Comparison of ENCODE assay signal across 11 mouse cellular contexts in genomic region chr9:78478009-78478605, GRCm38 (mm10). TPM values are rescaled to one million over a fixed set of nuclear protein-coding genes. Genes with fewer than 3 reads are reported as not detected.
DNase-seq lines count a peak whose midpoint lies in the region; ATAC-seq and TF ChIP-seq lines count a peak whose summit lies in the region.
"Not testable (repeated sequence)": the region's sequence is repeated elsewhere in the genome, so short reads cannot be mapped to it uniquely, and the experiment has no call there.
"Had no signal": no experiment of that assay in that cellular context is flagged by ENCODE, and none has a peak within 500 bp of the region (broad histone marks: within the 10 kb centered on the region; RNA-seq: fewer than 3 reads in every experiment).

No protein-coding gene starts in this region.

- 46% methylated on average over 1 of the region's 1 CpGs for WGBS in embryonic facial prominence, embryonic 10.5 days
- 42% methylated on average over 1 of the region's 1 CpGs for WGBS in forebrain, embryonic 15.5 days
- 60% methylated on average over 1 of the region's 1 CpGs for WGBS in hindbrain, embryonic 12.5 days
- 80% methylated on average over 1 of the region's 1 CpGs for WGBS in kidney, embryonic 15.5 days
- 62% methylated on average over 1 of the region's 1 CpGs for WGBS in liver, embryonic 13.5 days (ENCODE audit: insufficient replicate concordance)
- 63% methylated on average over 1 of the region's 1 CpGs for WGBS in midbrain, embryonic 13.5 days
- WGBS in stomach, embryonic 14.5 days: 62% methylated on average over 1 of the region's 1 CpGs

- H3K9ac ChIP-seq in CH12.LX (ENCODE audit: insufficient read depth, low read depth): peak overlapping the region; percentile 80
- not testable (repeated sequence) for H3K9ac ChIP-seq in forebrain, embryonic 15.5 days (replicated peaks); hindbrain, embryonic 12.5 days; kidney, embryonic 15.5 days; stomach, embryonic 14.5 days (replicated peaks; ENCODE audit: low read depth, low read length)
- H3K9ac ChIP-seq in liver, embryonic 13.5 days: peak overlapping the region; percentile 49; the same call in 1 of the 2 replicates
- peak overlapping the region; percentile 52; the same call in 1 of the 2 replicates for H3K9ac ChIP-seq in midbrain, embryonic 13.5 days (replicated peaks)

- not testable (repeated sequence) for H3K9me3 ChIP-seq in CH12.LX (replicated peaks; ENCODE audit: low read length); embryonic facial prominence, embryonic 10.5 days; forebrain, embryonic 15.5 days; hindbrain, embryonic 12.5 days (replicated peaks); kidney, embryonic 15.5 days (replicated peaks); liver, embryonic 13.5 days (replicated peaks); midbrain, embryonic 13.5 days; stomach, embryonic 14.5 days (ENCODE audit: control insufficient read depth, low read depth, low read length)

- in situ Hi-C loops in CH12.LX (cut with MboI; ENCODE audit: low pct_ligation_motif_present, low pct_unique_long_range_greater_than_20kb, low sequenced_read_pairs): not testable (repeated sequence)

- H3K4me3 ChIP-seq in CH12.LX (replicated peaks in 1 of 3; ENCODE audit: low read depth in 2 of 3, low read length in 2 of 3, poor library complexity in 1 of 3): peak overlapping the region in 2 of 3 experiments; percentile 40 to 55
- peak overlapping the region; percentile 26; the same call in 1 of the 2 replicates for H3K4me3 ChIP-seq in embryonic facial prominence, embryonic 10.5 days
- H3K4me3 ChIP-seq in forebrain, embryonic 15.5 days; hindbrain, embryonic 12.5 days; midbrain, embryonic 13.5 days (replicated peaks); stomach, embryonic 14.5 days (ENCODE audit: low read depth, low read length): not testable (repeated sequence)
- H3K4me3 ChIP-seq in kidney, embryonic 15.5 days (replicated peaks): 0 out of 2 replicates have a peak overlapping the region, but pooled peaks have one; percentile 8
- 0 out of 2 replicates have a peak overlapping the region, but pooled peaks have one; percentile 15 for H3K4me3 ChIP-seq in liver, embryonic 13.5 days (replicated peaks)

- TF ChIP-seq RAD21 in CH12.LX (IDR thresholded peaks at IDR 0.05; ENCODE audit: low read depth, low read length): not testable (repeated sequence)

- H3K27ac ChIP-seq in CH12.LX (ENCODE audit: insufficient read depth, low read depth): peak overlapping the region; percentile 43; the same call in 1 of the 2 replicates
- H3K27ac ChIP-seq in embryonic facial prominence, embryonic 10.5 days (replicated peaks); hindbrain, embryonic 12.5 days; midbrain, embryonic 13.5 days; stomach, embryonic 14.5 days (ENCODE audit: low read length): not testable (repeated sequence)
- peak overlapping the region; percentile 9; the same call in 1 of the 2 replicates for H3K27ac ChIP-seq in forebrain, embryonic 15.5 days (replicated peaks)
- H3K27ac ChIP-seq in kidney, embryonic 15.5 days: peak overlapping the region; percentile 55; the same call in 1 of the 2 replicates
- peak overlapping the region; percentile 68 for H3K27ac ChIP-seq in liver, embryonic 13.5 days

- H3K4me1 ChIP-seq in CH12.LX (ENCODE audit: control insufficient read depth in 1 of 2, insufficient read depth in 2 of 2): peaks cover 0 to 15% of the 10 kb centered on the region in 2 experiments; a peak in 2 of 4 replicates
- H3K4me1 ChIP-seq in embryonic facial prominence, embryonic 10.5 days: peaks cover 17% of the 10 kb centered on the region
- H3K4me1 ChIP-seq in forebrain, embryonic 15.5 days: peaks cover 38% of the 10 kb centered on the region
- H3K4me1 ChIP-seq in hindbrain, embryonic 12.5 days: peaks cover 17% of the 10 kb centered on the region
- H3K4me1 ChIP-seq in kidney, embryonic 15.5 days: peaks cover 11% of the 10 kb centered on the region
- peaks cover 28% of the 10 kb centered on the region for H3K4me1 ChIP-seq in liver, embryonic 13.5 days (replicated peaks)
- H3K4me1 ChIP-seq in midbrain, embryonic 13.5 days (replicated peaks): peaks cover 36% of the 10 kb centered on the region
- H3K4me1 ChIP-seq in stomach, embryonic 14.5 days (ENCODE audit: control insufficient read depth, insufficient read depth, low read length): not testable (repeated sequence)

- not testable (repeated sequence) for DNase-seq in CH12.LX (ENCODE audit: extremely low read depth); embryonic facial prominence, embryonic 10.5 days (ENCODE audit: low spot score); liver, embryonic 13.5 days

- ATAC-seq in forebrain, embryonic 15.5 days (replicated peaks); hindbrain, embryonic 12.5 days (ENCODE audit: low FRiP score); kidney, embryonic 15.5 days (replicated peaks; ENCODE audit: low FRiP score); liver, embryonic 13.5 days (ENCODE audit: low read depth); midbrain, embryonic 13.5 days; stomach, embryonic 14.5 days (ENCODE audit: insufficient number of reproducible peaks, insufficient read depth, low FRiP score, low read depth): not testable (repeated sequence)

- not testable (repeated sequence) for TF ChIP-seq EP300 in CH12.LX (IDR thresholded peaks at IDR 0.05; ENCODE audit: low read length)

- H3K36me3 ChIP-seq in CH12.LX (replicated peaks in 1 of 2; ENCODE audit: control insufficient read depth in 1 of 2, insufficient read depth in 1 of 2, low read length in 1 of 2): peaks cover 56 to 57% of the 10 kb centered on the region in 2 experiments
- peaks cover 67% of the 10 kb centered on the region for H3K36me3 ChIP-seq in embryonic facial prominence, embryonic 10.5 days (replicated peaks)
- peaks cover 56% of the 10 kb centered on the region for H3K36me3 ChIP-seq in forebrain, embryonic 15.5 days
- peaks cover 48% of the 10 kb centered on the region for H3K36me3 ChIP-seq in hindbrain, embryonic 12.5 days
- H3K36me3 ChIP-seq in kidney, embryonic 15.5 days: peaks cover 62% of the 10 kb centered on the region
- H3K36me3 ChIP-seq in liver, embryonic 13.5 days: peaks cover 68% of the 10 kb centered on the region
- peaks cover 53% of the 10 kb centered on the region for H3K36me3 ChIP-seq in midbrain, embryonic 13.5 days
- H3K36me3 ChIP-seq in stomach, embryonic 14.5 days (ENCODE audit: control insufficient read depth, insufficient read depth, low read length): peaks cover 37% of the 10 kb centered on the region

- H3K4me2 ChIP-seq in CH12.LX (ENCODE audit: insufficient read depth, low read depth, poor library complexity, severe bottlenecking): peak overlapping the region; percentile 86
- H3K4me2 ChIP-seq in forebrain, embryonic 15.5 days (replicated peaks): not testable (repeated sequence)
- 0 out of 2 replicates have a peak overlapping the region, but pooled peaks have one; percentile 13 for H3K4me2 ChIP-seq in hindbrain, embryonic 12.5 days (replicated peaks)
- H3K4me2 ChIP-seq in kidney, embryonic 15.5 days: peak overlapping the region; percentile 26; the same call in 1 of the 2 replicates
- peak overlapping the region; percentile 34 for H3K4me2 ChIP-seq in liver, embryonic 13.5 days
- peak overlapping the region; percentile 22 for H3K4me2 ChIP-seq in midbrain, embryonic 13.5 days (replicated peaks)
- H3K4me2 ChIP-seq in stomach, embryonic 14.5 days (replicated peaks; ENCODE audit: low read depth, low read length): 0 out of 2 replicates have a peak overlapping the region, but pooled peaks have one; percentile 3

- H3K27me3 ChIP-seq in CH12.LX (replicated peaks); embryonic facial prominence, embryonic 10.5 days (replicated peaks; ENCODE audit: low read depth, poor library complexity, severe bottlenecking); forebrain, embryonic 15.5 days; hindbrain, embryonic 12.5 days; kidney, embryonic 15.5 days; liver, embryonic 13.5 days; midbrain, embryonic 13.5 days; stomach, embryonic 14.5 days (ENCODE audit: control insufficient read depth, insufficient read depth, low read length): not testable (repeated sequence)

- not testable (repeated sequence) for TF ChIP-seq CTCF in CH12.LX (conservative IDR thresholded peaks at IDR 0.05 in 1 of 2, IDR thresholded peaks at IDR 0.05 in 1 of 2; ENCODE audit: low read depth in 2 of 2, low read length in 2 of 2)

- peaks cover 30% of the 10 kb centered on the region for H3K79me2 ChIP-seq in CH12.LX (replicated peaks; ENCODE audit: control insufficient read depth, extremely low read depth, insufficient read depth, poor library complexity, severe bottlenecking)

- TF ChIP-seq POLR2A in CH12.LX (IDR thresholded peaks at IDR 0.05; ENCODE audit: low read depth, low read length): not testable (repeated sequence)

- dilution Hi-C loops in CH12.LX (cut with MboI; ENCODE audit: extremely low pct_ligation_motif_present, extremely low pct_unique_long_range_greater_than_20kb, low sequenced_read_pairs): not testable (repeated sequence)

RNA-seq across cellular contexts. Expression of gene Eef1a1, which starts 10.8 kb away (rescaled TPM):
- total RNA-seq in CH12.LX (2012; rRNA removed) (14,448 and 18,409 TPM in 2 replicates), CH12.LX (2014; rRNA removed) (21,026 and 21,314 TPM in 2 replicates)
- 11,979 and 12,362 TPM in 2 replicates for polyA plus RNA-seq in CH12.LX (2012; ENCODE audit: insufficient read length, low read depth)
- 3,747 and 3,838 TPM in 2 replicates for polyA plus RNA-seq in embryonic facial prominence, embryonic 10.5 days (2016; fragmentation: Nextera tagmentation; extraction: Ambion mirVana)
- 3,810 and 3,862 TPM in 2 replicates for polyA plus RNA-seq in forebrain, embryonic 15.5 days (2015; fragmentation: Nextera tagmentation; extraction: Ambion mirVana)
- 3,262 and 3,359 TPM in 2 replicates for polyA plus RNA-seq in hindbrain, embryonic 12.5 days (2016; fragmentation: Nextera tagmentation; extraction: Ambion mirVana)
- 4,779 and 4,974 TPM in 2 replicates for polyA plus RNA-seq in kidney, embryonic 15.5 days (2015; fragmentation: Nextera tagmentation; extraction: Ambion mirVana)
- polyA plus RNA-seq in liver, embryonic 13.5 days (2015; fragmentation: Nextera tagmentation; extraction: Ambion mirVana): 2,607 and 2,711 TPM in 2 replicates
- polyA plus RNA-seq in midbrain, embryonic 13.5 days (2015; fragmentation: Nextera tagmentation; extraction: Ambion mirVana): 3,693 and 3,771 TPM in 2 replicates
- polyA plus RNA-seq in stomach, embryonic 14.5 days (2014; fragmentation: Nextera tagmentation; extraction: Ambion mirVana): 5,753 and 5,798 TPM in 2 replicates

RNA-seq across cellular contexts. Expression of gene Gm17324, which starts 29.5 kb away (rescaled TPM):
- total RNA-seq in CH12.LX (2012; rRNA removed) (0.46 and 0.55 TPM in 2 replicates), CH12.LX (2014; rRNA removed) (not detected in 2 replicates)
- not detected in 2 replicates for polyA plus RNA-seq in CH12.LX (2012; ENCODE audit: insufficient read length, low read depth)
- polyA plus RNA-seq in embryonic facial prominence, embryonic 10.5 days (2016; fragmentation: Nextera tagmentation; extraction: Ambion mirVana): 0.30 and 0.78 TPM in 2 replicates
- 0.76 and 1.7 TPM in 2 replicates for polyA plus RNA-seq in forebrain, embryonic 15.5 days (2015; fragmentation: Nextera tagmentation; extraction: Ambion mirVana)
- polyA plus RNA-seq in hindbrain, embryonic 12.5 days (2016; fragmentation: Nextera tagmentation; extraction: Ambion mirVana): 0.84 and 1.3 TPM in 2 replicates
- polyA plus RNA-seq in kidney, embryonic 15.5 days (2015; fragmentation: Nextera tagmentation; extraction: Ambion mirVana): 0.55 and 1.4 TPM in 2 replicates
- polyA plus RNA-seq in liver, embryonic 13.5 days (2015; fragmentation: Nextera tagmentation; extraction: Ambion mirVana): 0.33 and 0.64 TPM in 2 replicates
- 0.58 and 1.0 TPM in 2 replicates for polyA plus RNA-seq in midbrain, embryonic 13.5 days (2015; fragmentation: Nextera tagmentation; extraction: Ambion mirVana)
- polyA plus RNA-seq in stomach, embryonic 14.5 days (2014; fragmentation: Nextera tagmentation; extraction: Ambion mirVana): 0.80 and 0.90 TPM in 2 replicates
- total RNA-seq: gastrocnemius, postnatal 10 days had no signal
- polyA plus RNA-seq: activated CD4-positive, CD25-positive, alpha-beta regulatory T cell, adult 4 months; small intestine, adult 2 months had no signal

RNA-seq across cellular contexts. Expression of gene Mto1, which starts 30.1 kb away (rescaled TPM):
- total RNA-seq in CH12.LX (2012; rRNA removed): 21.5 and 22.9 TPM in 2 replicates
- 21.5 and 22.5 TPM in 2 replicates for total RNA-seq in CH12.LX (2014; rRNA removed)
- polyA plus RNA-seq in CH12.LX (2012; ENCODE audit: insufficient read length, low read depth): 13.8 and 14.2 TPM in 2 replicates
- 23.0 and 23.8 TPM in 2 replicates for polyA plus RNA-seq in embryonic facial prominence, embryonic 10.5 days (2016; fragmentation: Nextera tagmentation; extraction: Ambion mirVana)
- 26.6 and 31.2 TPM in 2 replicates for polyA plus RNA-seq in forebrain, embryonic 15.5 days (2015; fragmentation: Nextera tagmentation; extraction: Ambion mirVana)
- polyA plus RNA-seq in hindbrain, embryonic 12.5 days (2016; fragmentation: Nextera tagmentation; extraction: Ambion mirVana): 23.2 and 26.9 TPM in 2 replicates
- polyA plus RNA-seq in kidney, embryonic 15.5 days (2015; fragmentation: Nextera tagmentation; extraction: Ambion mirVana): 26.7 and 27.9 TPM in 2 replicates
- polyA plus RNA-seq in liver, embryonic 13.5 days (2015; fragmentation: Nextera tagmentation; extraction: Ambion mirVana): 23.4 and 25.9 TPM in 2 replicates
- polyA plus RNA-seq in midbrain, embryonic 13.5 days (2015; fragmentation: Nextera tagmentation; extraction: Ambion mirVana): 25.4 and 26.3 TPM in 2 replicates
- 24.6 and 27.1 TPM in 2 replicates for polyA plus RNA-seq in stomach, embryonic 14.5 days (2014; fragmentation: Nextera tagmentation; extraction: Ambion mirVana)

RNA-seq across cellular contexts. Expression of gene Cgas, which starts 35.1 kb away (rescaled TPM):
- total RNA-seq in CH12.LX (2012; rRNA removed) (not detected in 2 replicates), CH12.LX (2014; rRNA removed) (not detected in 2 replicates)
- not detected in 2 replicates for polyA plus RNA-seq in CH12.LX (2012; ENCODE audit: insufficient read length, low read depth)
- polyA plus RNA-seq in embryonic facial prominence, embryonic 10.5 days (2016; fragmentation: Nextera tagmentation; extraction: Ambion mirVana): 0.21 and 0.55 TPM in 2 replicates
- polyA plus RNA-seq in forebrain, embryonic 15.5 days (2015; fragmentation: Nextera tagmentation; extraction: Ambion mirVana): 0.50 TPM in 2 replicates
- 0.76 and 0.90 TPM in 2 replicates for polyA plus RNA-seq in hindbrain, embryonic 12.5 days (2016; fragmentation: Nextera tagmentation; extraction: Ambion mirVana)
- polyA plus RNA-seq in kidney, embryonic 15.5 days (2015; fragmentation: Nextera tagmentation; extraction: Ambion mirVana): 2.1 and 2.8 TPM in 2 replicates
- polyA plus RNA-seq in liver, embryonic 13.5 days (2015; fragmentation: Nextera tagmentation; extraction: Ambion mirVana): 1.0 TPM in 2 replicates
- polyA plus RNA-seq in midbrain, embryonic 13.5 days (2015; fragmentation: Nextera tagmentation; extraction: Ambion mirVana): 0.46 and 0.51 TPM in 2 replicates
- 2.7 and 3.3 TPM in 2 replicates for polyA plus RNA-seq in stomach, embryonic 14.5 days (2014; fragmentation: Nextera tagmentation; extraction: Ambion mirVana)
